ENCODE assay signal across 8 mouse cellular contexts in the genomic region with DNA sequence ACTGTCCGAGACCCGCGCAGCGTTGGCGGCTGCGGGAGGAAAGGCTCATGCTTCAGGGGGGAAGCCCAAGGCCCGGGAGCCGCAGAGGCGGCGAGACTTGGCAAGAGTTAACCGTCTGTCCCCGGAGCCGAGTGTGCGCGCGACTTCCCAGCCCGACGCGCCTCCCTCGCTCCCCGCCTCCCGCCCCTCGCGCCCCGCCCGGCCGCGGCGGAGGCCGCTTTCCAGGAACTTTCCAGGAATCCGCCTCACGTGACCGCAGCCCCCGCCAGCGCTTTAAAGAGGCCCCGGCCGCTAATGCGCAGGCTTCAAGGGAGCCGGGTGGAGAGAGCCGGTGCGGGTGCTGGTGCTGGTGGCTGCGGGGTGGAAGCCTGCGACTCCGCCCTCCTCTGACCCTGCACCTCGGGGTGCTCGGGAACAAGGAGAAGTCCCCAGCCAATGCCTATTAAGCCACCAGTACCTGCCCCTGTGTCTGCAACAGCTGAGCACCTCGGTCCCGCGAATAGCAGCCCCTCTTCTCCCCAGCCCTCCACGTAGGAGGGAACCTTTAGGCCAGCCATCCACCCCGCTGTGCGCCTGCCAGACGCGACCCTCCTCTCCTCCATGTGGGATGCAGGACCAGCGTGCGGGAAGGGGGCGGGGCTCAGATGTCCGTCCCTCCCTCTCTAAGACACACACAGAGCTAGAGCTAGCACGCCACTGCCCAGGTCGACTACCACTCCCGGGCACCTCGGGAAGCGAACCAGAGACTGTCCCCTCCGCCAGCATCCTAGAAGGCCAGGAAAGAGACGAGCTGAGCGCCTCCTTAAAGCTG. TPM values are rescaled to one million over a fixed set of nuclear protein-coding genes. Genes with fewer than 3 reads are reported as not detected.
DNase-seq lines count a peak whose midpoint lies in the region; ATAC-seq lines count a peak whose summit lies in the region.

A gene (minus strand): TSS at position 496 of the 811 bp plus-strand sequence.

- H3K4me3 ChIP-seq in brown adipose tissue, adult 24 weeks (ENCODE audit: insufficient read depth, low read depth, low read length): peak within 1 kb of the TSS; percentile 84
- H3K4me3 ChIP-seq in forebrain, embryonic 10.5 days: peak within 1 kb of the TSS; percentile 84
- peak within 1 kb of the TSS; percentile 71 to 83 for H3K4me3 ChIP-seq in heart, embryonic 14.5 days (ENCODE audit: control insufficient read depth in 1 of 2, insufficient read depth in 1 of 2, low read depth in 1 of 2, low read length in 2 of 2)
- H3K4me3 ChIP-seq in liver, embryonic 12.5 days: peak within 1 kb of the TSS; percentile 70
- H3K4me3 ChIP-seq in stomach, embryonic 15.5 days (replicated peaks): peak within 1 kb of the TSS; percentile 78

- peak; percentile 83 for ATAC-seq in heart, embryonic 14.5 days (ENCODE audit: insufficient number of reproducible peaks, insufficient read depth, low FRiP score, low read depth)
- peak; percentile 87 for ATAC-seq in liver, embryonic 12.5 days
- ATAC-seq in stomach, embryonic 15.5 days (ENCODE audit: insufficient read depth, low FRiP score, low read depth): peak; percentile 81

- H3K4me2 ChIP-seq in heart, embryonic 14.5 days (ENCODE audit: low read length): peak within 1 kb of the TSS; percentile 97
- H3K4me2 ChIP-seq in liver, embryonic 12.5 days: peak within 1 kb of the TSS; percentile 97
- peak within 1 kb of the TSS; percentile 95 for H3K4me2 ChIP-seq in stomach, embryonic 15.5 days

- H3K9me3 ChIP-seq in forebrain, embryonic 10.5 days: no peaks in the 10 kb centered on the region
- no peaks in the 10 kb centered on the region for H3K9me3 ChIP-seq in heart, embryonic 14.5 days (ENCODE audit: control insufficient read depth, low read length)
- no peaks in the 10 kb centered on the region for H3K9me3 ChIP-seq in liver, embryonic 12.5 days (replicated peaks)
- no peaks in the 10 kb centered on the region for H3K9me3 ChIP-seq in stomach, embryonic 15.5 days

- peak; percentile 9 to 20 for DNase-seq in CD8-positive naive resting alpha-beta T cell, adult 2 months (ENCODE audit: low read depth in 2 of 2, low spot score in 2 of 2)
- peak; percentile 92 for DNase-seq in forebrain, embryonic 10.5 days (ENCODE audit: extremely low spot score, low spot score)
- DNase-seq in kidney, postnatal 14 days: peak; percentile 96
- DNase-seq in natural killer cell, adult 2 months (ENCODE audit: low spot score in 2 of 2): peak; percentile 21 to 43

- H3K27ac ChIP-seq in brown adipose tissue, adult 24 weeks (replicated peaks; ENCODE audit: low read depth, low read length): peak within 1 kb of the TSS; percentile 76
- peak within 1 kb of the TSS; percentile 92 for H3K27ac ChIP-seq in forebrain, embryonic 10.5 days
- peak within 1 kb of the TSS; percentile 58 to 91; a peak in 3 of 4 replicates for H3K27ac ChIP-seq in heart, embryonic 14.5 days (replicated peaks in 1 of 2; ENCODE audit: control insufficient read depth in 1 of 2, insufficient read depth in 1 of 2, low read depth in 2 of 2, low read length in 2 of 2)
- peak within 1 kb of the TSS; percentile 79 for H3K27ac ChIP-seq in liver, embryonic 12.5 days
- H3K27ac ChIP-seq in stomach, embryonic 15.5 days: peak within 1 kb of the TSS; percentile 86

- H3K36me3 ChIP-seq in forebrain, embryonic 10.5 days (replicated peaks): no peaks in the 10 kb centered on the region; the same call in 1 of the 2 replicates
- peaks cover 5% of the 10 kb centered on the region; the same call in 1 of the 2 replicates for H3K36me3 ChIP-seq in heart, embryonic 14.5 days (ENCODE audit: control insufficient read depth, insufficient read depth, low read length)
- H3K36me3 ChIP-seq in liver, embryonic 12.5 days: no peaks in the 10 kb centered on the region
- H3K36me3 ChIP-seq in stomach, embryonic 15.5 days: no peaks in the 10 kb centered on the region

- H3K4me1 ChIP-seq in brown adipose tissue, adult 24 weeks (ENCODE audit: control insufficient read depth, insufficient read depth, insufficient read length, low read length): no peaks in the 10 kb centered on the region
- H3K4me1 ChIP-seq in forebrain, embryonic 10.5 days: peaks cover 44% of the 10 kb centered on the region
- peaks cover 0 to 15% of the 10 kb centered on the region in 2 experiments; a peak in 3 of 4 replicates for H3K4me1 ChIP-seq in heart, embryonic 14.5 days (ENCODE audit: control insufficient read depth in 2 of 2, insufficient read depth in 2 of 2, low read length in 2 of 2)
- peaks cover 40% of the 10 kb centered on the region for H3K4me1 ChIP-seq in liver, embryonic 12.5 days
- peaks cover 23% of the 10 kb centered on the region for H3K4me1 ChIP-seq in stomach, embryonic 15.5 days

- H3K27me3 ChIP-seq in forebrain, embryonic 10.5 days (ENCODE audit: poor library complexity, severe bottlenecking): peaks cover 49% of the 10 kb centered on the region
- 0 out of 2 replicates have a peak, but pooled peaks cover 6% of the 10 kb centered on the region for H3K27me3 ChIP-seq in heart, embryonic 14.5 days (ENCODE audit: control insufficient read depth, insufficient read depth, low read length)
- peaks cover 71% of the 10 kb centered on the region for H3K27me3 ChIP-seq in liver, embryonic 12.5 days (replicated peaks)
- 0 out of 2 replicates have a peak, but pooled peaks cover 3% of the 10 kb centered on the region for H3K27me3 ChIP-seq in stomach, embryonic 15.5 days (replicated peaks)

- peak within 1 kb of the TSS; percentile 90 for H3K9ac ChIP-seq in heart, embryonic 14.5 days (ENCODE audit: low read length)
- peak within 1 kb of the TSS; percentile 82 for H3K9ac ChIP-seq in liver, embryonic 12.5 days
- H3K9ac ChIP-seq in stomach, embryonic 15.5 days: peak within 1 kb of the TSS; percentile 65

- WGBS in forebrain, embryonic 10.5 days: under 1% methylated on average over 66 of the region's 66 CpGs
- WGBS in heart, embryonic 14.5 days: under 1% methylated on average over 61 of the region's 66 CpGs
- WGBS in liver, embryonic 12.5 days (ENCODE audit: insufficient replicate concordance): under 1% methylated on average over 59 of the region's 66 CpGs
- WGBS in stomach, embryonic 15.5 days: under 1% methylated on average over 66 of the region's 66 CpGs

RNA-seq across cellular contexts. Expression of the gene that starts here (rescaled TPM):
- 2.5 and 3.4 TPM in 2 replicates for polyA plus RNA-seq in brown adipose tissue, adult 24 weeks (2012; ENCODE audit: insufficient read depth, insufficient read length, missing spikeins)
- polyA plus RNA-seq in forebrain, embryonic 10.5 days (2016; fragmentation: Nextera tagmentation; extraction: Ambion mirVana): 35.9 and 41.4 TPM in 2 replicates
- 46.1 and 48.6 TPM in 2 replicates for polyA plus RNA-seq in heart, embryonic 14.5 days (2014; fragmentation: Nextera tagmentation; extraction: Ambion mirVana)
- 10.1 and 14.1 TPM in 2 replicates for polyA plus RNA-seq in liver, embryonic 12.5 days (2016; fragmentation: Nextera tagmentation; extraction: Ambion mirVana)
- polyA plus RNA-seq in stomach, embryonic 15.5 days (2015; fragmentation: Nextera tagmentation; extraction: Ambion mirVana): 35.1 and 41.0 TPM in 2 replicates

Comparison
In these comparisons a context has a peak if more than half of its experiments do, and no peak if none do; other contexts are left out.
1. Peak in every context shown above with its lines: DNase-seq, ATAC-seq, H3K4me3 ChIP-seq and H3K27ac ChIP-seq.
2. DNase-seq: peak in every context shown above with its lines; median percentile 96 in kidney, postnatal 14 days; 92 in forebrain, embryonic 10.5 days; 32 in natural killer cell, adult 2 months; 14 in CD8-positive naive resting alpha-beta T cell, adult 2 months.